Mouse (Mus musculus) liver, postnatal 0 days (tissue): ENCODE data around the gene Gm21885. TPM values are rescaled to one million over a fixed set of nuclear protein-coding genes. Genes with fewer than 3 reads are reported as not detected.

Source experiments
- ATAC-seq: fragments of 200-750 bp; cut with Nextera tagmentation; 2 replicates; pipeline ENCODE4 v1.8.0; 2017; ENCODE audit warnings: mild to moderate bottlenecking, moderate library complexity
- DNase-seq: peaks from one replicate; pipeline ENCODE4 v3.0.0-alpha.2; 2016
- H3K27ac ChIP-seq: fragments of 300-500 bp; sonication (generic); 2 replicates; pipeline ENCODE4 v1.5.1; 2014; ENCODE audit warnings: antibody characterized with exemption, moderate library complexity, mild to moderate bottlenecking, low read depth
- H3K27me3 ChIP-seq: fragments of 300-500 bp; sonication (generic); 2 replicates; pipeline ENCODE4 v1.6.1; 2014; ENCODE audit warnings: low read length, control low read depth, mixed read lengths; ENCODE audit not compliant: insufficient read depth
- H3K36me3 ChIP-seq: fragments of 300-500 bp; sonication (generic); replicated peaks from 2 replicates; pipeline ENCODE4 v1.6.1; 2014; ENCODE audit warnings: mild to moderate bottlenecking, control low read depth, low read length, moderate library complexity, mixed read lengths; ENCODE audit not compliant: insufficient read depth
- H3K4me1 ChIP-seq: fragments of 300-500 bp; sonication (generic); 2 replicates; pipeline ENCODE4 v1.6.1; 2014; ENCODE audit warnings: antibody characterized with exemption, mild to moderate bottlenecking, control low read depth; ENCODE audit not compliant: insufficient read depth
- H3K4me2 ChIP-seq: fragments of 300-500 bp; sonication (generic); 2 replicates; pipeline ENCODE4 v1.6.1; 2014; ENCODE audit warnings: low read depth, mild to moderate bottlenecking, low read length, moderate library complexity, mixed read lengths
- H3K4me3 ChIP-seq: fragments of 300-500 bp; sonication (generic); 2 replicates; pipeline ENCODE4 v1.5.1; 2014; ENCODE audit warnings: low read depth, low read length
- H3K9ac ChIP-seq: fragments of 300-500 bp; sonication (generic); replicated peaks from 2 replicates; pipeline ENCODE4 v1.6.1; 2014; ENCODE audit warnings: mild to moderate bottlenecking, moderate library complexity
- H3K9me3 ChIP-seq: fragments of 300-500 bp; sonication (generic); 2 replicates; pipeline ENCODE4 v1.6.1; 2016; ENCODE audit warnings: mild to moderate bottlenecking, control low read depth, low read length, mixed read lengths
- CTCF ChIP-seq: sonication (generic); IDR thresholded peaks from 2 replicates; pipeline ENCODE4 v1.5.1; 2016; ENCODE audit warnings: antibody characterized with exemption, low read depth
- EP300 ChIP-seq: IDR thresholded peaks from 2 replicates; pipeline ENCODE4 v1.6.1; 2016; ENCODE audit warnings: antibody characterized with exemption, low read depth, mild to moderate bottlenecking
- WGBS: fragments of 180-500 bp; shearing (Covaris S2); extraction: QIAGEN DNeasy Blood & Tissue Kit; methylation state at CpG from one replicate; pipeline ENCODE4 v1.1.7; 2014; ENCODE audit not compliant: insufficient replicate concordance; 5-methylcytosine and 5-hydroxymethylcytosine counted together
- polyA plus RNA-seq: library from polyadenylated mRNA; unstranded; fragments of >200 nt; fragmentation: Nextera tagmentation; extraction: Ambion mirVana; gene quantifications from 2 replicates; pipeline ENCODE4 v1.2.1, GENCODE M21; 2015

Gm21885 gene
- polyA plus RNA-seq, 1 experiment from 2014 or later, result 0.42 TPM

- 0 out of 2 replicates have a peak, but pooled peaks cover 4% of the 10 kb centered on the region for H3K27me3 ChIP-seq
- no peak overlapping the region for H3K4me3 ChIP-seq
- no peak overlapping the region for H3K9ac ChIP-seq
- H3K27ac ChIP-seq, result no peak overlapping the region
- no peak for TF ChIP-seq EP300
- ATAC-seq, result no peak
- 52% methylated on average over 9 of the region's 9 CpGs for WGBS
- no peaks in the 10 kb centered on the region for H3K9me3 ChIP-seq
- DNase-seq, result no peak
- H3K4me2 ChIP-seq, result no peak overlapping the region
- H3K36me3 ChIP-seq, result no peaks in the 10 kb centered on the region
- peaks cover 17% of the 10 kb centered on the region for H3K4me1 ChIP-seq
Measured at GRCm38 (mm10) chr11:94239706-94240105, 42.0 kb upstream of the Gm21885 start.

DNA sequence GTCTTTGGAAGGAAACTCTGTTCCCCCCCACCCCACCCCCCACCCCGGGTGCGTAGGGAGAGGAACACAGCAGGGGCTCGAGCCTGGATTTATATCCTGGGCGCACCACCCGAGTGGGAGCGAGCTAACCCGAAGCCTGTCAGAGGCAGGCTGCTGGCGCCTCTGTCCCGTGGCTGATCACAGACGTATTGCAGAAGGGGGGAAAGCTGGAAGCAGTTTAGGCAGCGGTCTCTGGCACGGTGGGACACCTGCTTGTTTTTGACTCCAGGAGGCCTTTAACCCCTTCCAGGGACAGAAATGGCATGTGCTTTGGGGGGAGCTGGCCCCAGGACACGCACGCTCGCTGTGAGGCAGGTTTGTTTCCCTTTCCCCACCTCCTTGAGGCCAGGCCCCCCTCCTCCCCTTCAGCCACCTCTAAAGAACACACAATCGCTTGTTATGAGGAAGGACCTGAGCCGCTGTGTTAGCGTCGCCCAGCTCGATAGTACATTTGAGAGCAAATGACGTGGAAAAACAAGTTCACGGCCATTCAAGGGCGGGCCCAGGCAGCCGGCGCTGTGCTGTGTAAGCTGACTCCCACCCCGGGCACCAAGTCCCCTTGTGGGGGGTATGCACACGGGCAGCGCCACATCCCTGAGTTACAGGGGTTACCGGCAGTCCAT lies 38.8 kb upstream of the Gm21885 start:
- Histone ChIP-seq H3K9me3 (no peaks in the 10 kb centered on the region), H3K4me1 (peaks cover 17% of the 10 kb centered on the region), H3K4me2 (peak overlapping the region; percentile 70), H3K36me3 (no peaks in the 10 kb centered on the region), H3K9ac (peak overlapping the region; percentile 44), H3K27me3 (0 out of 2 replicates have a peak, but pooled peaks cover 4% of the 10 kb centered on the region), H3K4me3 (peak overlapping the region; percentile 18), H3K27ac (no peak overlapping the region)
- DNase-seq, result peak; percentile 47
- no peak for TF ChIP-seq CTCF
- TF ChIP-seq EP300, result no peak
- WGBS, result 8% methylated on average over 28 of the region's 29 CpGs
- ATAC-seq, result peak; percentile 88

GRCm38 (mm10) chr11:94243422-94244180 lies 38.1 kb upstream of the Gm21885 start:
- ATAC-seq (peak; percentile 21; the same call in 1 of the 2 replicates), DNase-seq (no peak)
- Histone ChIP-seq H3K4me1 (peaks cover 17% of the 10 kb centered on the region), H3K9me3 (no peaks in the 10 kb centered on the region), H3K4me3 (peak overlapping the region; percentile 18; the same call in 1 of the 2 replicates), H3K27me3 (0 out of 2 replicates have a peak, but pooled peaks cover 4% of the 10 kb centered on the region), H3K36me3 (no peaks in the 10 kb centered on the region), H3K4me2 (peak overlapping the region; percentile 70), H3K9ac (peak overlapping the region; percentile 44; the same call in 1 of the 2 replicates), H3K27ac (no peak overlapping the region)
- TF ChIP-seq CTCF (no peak), EP300 (no peak)
- WGBS, result 43% methylated on average over 15 of the region's 15 CpGs

- no peak overlapping the region for H3K4me3 ChIP-seq
- ATAC-seq (no peak), DNase-seq (no peak)
- H3K36me3 ChIP-seq, result no peaks in the 10 kb centered on the region
- WGBS, result 76% methylated on average over 9 of the region's 9 CpGs
- no peak for TF ChIP-seq EP300
- H3K4me1 ChIP-seq, result peaks cover 17% of the 10 kb centered on the region
- no peak overlapping the region for H3K9ac ChIP-seq
- no peak overlapping the region for H3K4me2 ChIP-seq
- no peaks in the 10 kb centered on the region for H3K9me3 ChIP-seq
- 0 out of 2 replicates have a peak, but pooled peaks cover 4% of the 10 kb centered on the region for H3K27me3 ChIP-seq
- H3K27ac ChIP-seq, result no peak overlapping the region
Measured at GRCm38 (mm10) chr11:94244385-94244784, 37.3 kb upstream of the Gm21885 start.

- H3K4me3 ChIP-seq, result no peak within 1 kb of the TSS
- H3K27me3 ChIP-seq, result 0 out of 2 replicates have a peak, but pooled peaks cover 4% of the 10 kb centered on the region
- 69% methylated on average over 17 of the region's 17 CpGs for WGBS
Measured at GRCm38 (mm10) chr11:94245955-94246788, 35.5 kb upstream of the Gm21885 start, which contains the start of gene Wfikkn2. TSS of gene Wfikkn2 (minus strand) at chr11:94246005.

DNA sequence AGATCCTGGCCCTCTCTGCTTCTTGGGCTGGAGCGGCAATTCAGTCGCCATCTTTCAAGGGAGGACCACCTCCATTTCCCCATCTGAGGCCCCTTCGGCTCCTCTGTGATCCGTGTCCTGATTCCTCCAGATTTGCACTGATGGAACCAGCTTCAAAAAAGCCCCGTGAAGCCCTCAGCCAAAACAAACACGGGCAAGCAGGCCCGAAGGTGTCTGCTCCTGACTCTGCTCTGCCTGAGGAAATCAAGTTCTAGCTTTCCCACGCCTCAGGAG lies 34.9 kb upstream of the Gm21885 start:
- DNase-seq, result no peak
- Histone ChIP-seq H3K27ac (no peak overlapping the region), H3K9me3 (no peaks in the 10 kb centered on the region), H3K4me2 (no peak overlapping the region), H3K4me3 (no peak overlapping the region), H3K4me1 (peaks cover 15% of the 10 kb centered on the region), H3K9ac (no peak overlapping the region), H3K36me3 (no peaks in the 10 kb centered on the region), H3K27me3 (0 out of 2 replicates have a peak, but pooled peaks cover 4% of the 10 kb centered on the region)
- 65% methylated on average over 8 of the region's 8 CpGs for WGBS
- no peak for TF ChIP-seq CTCF
- TF ChIP-seq EP300, result no peak
- ATAC-seq, result no peak

More at GRCm38 (mm10) chr11:94245955-94246788, 35.5 kb upstream of the Gm21885 start, which contains the start of gene Wfikkn2:
- DNase-seq (no peak), ATAC-seq (no peak)
- no peaks in the 10 kb centered on the region for H3K36me3 ChIP-seq
- no peak within 1 kb of the TSS for H3K4me2 ChIP-seq
- no peaks in the 10 kb centered on the region for H3K9me3 ChIP-seq
- H3K9ac ChIP-seq, result no peak within 1 kb of the TSS
- H3K27ac ChIP-seq, result no peak within 1 kb of the TSS
- TF ChIP-seq EP300 (no peak), CTCF (no peak)
- peaks cover 15% of the 10 kb centered on the region for H3K4me1 ChIP-seq
